Mouse (Mus musculus): ENCODE measurements around the gene Ssr3. TPM values are rescaled to one million over a fixed set of nuclear protein-coding genes. Genes with fewer than 3 reads are reported as not detected.

Gene Ssr3
- polyA plus RNA-seq (2015; fragmentation: Nextera tagmentation; extraction: Ambion mirVana) = 193 and 207 TPM in 2 replicates

DNA sequence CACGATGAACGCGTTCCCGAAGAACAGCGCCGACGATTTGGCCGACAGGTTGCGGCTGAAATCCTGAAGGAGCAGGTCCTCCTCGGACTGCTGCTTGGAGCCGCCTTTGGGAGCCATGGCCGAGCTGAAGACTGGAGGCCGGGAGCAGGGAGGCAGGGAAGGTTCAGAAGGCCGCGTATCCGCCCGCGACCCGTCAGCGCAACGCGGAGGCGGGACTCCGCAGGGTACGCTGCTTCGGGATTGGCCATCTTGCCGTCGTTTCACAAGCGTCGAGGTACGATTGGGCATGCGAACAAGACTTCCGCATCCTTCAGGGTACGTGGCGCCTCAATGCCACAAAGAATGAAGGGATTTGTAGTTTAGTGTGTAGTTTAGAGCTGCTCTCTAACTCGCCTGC, at the start of gene Ssr3:
Gene Ssr3 (minus strand): TSS at position 203 of the 397 bp plus-strand sequence.
- Histone ChIP-seq H3K9ac (peak within 1 kb of the TSS; percentile 80), H3K4me1 (replicated peaks) (peaks cover 12% of the 10 kb centered on the region), H3K9me3 (replicated peaks) (no peaks in the 10 kb centered on the region), H3K27me3 (no peaks in the 10 kb centered on the region), H3K27ac (peak within 1 kb of the TSS; percentile 88), H3K4me3 (peak within 1 kb of the TSS; percentile 76), H3K36me3 (peaks cover 21% of the 10 kb centered on the region), H3K4me2 (peak within 1 kb of the TSS; percentile 73)
- peak; percentile 100 for ATAC-seq (replicated peaks; ENCODE audit: insufficient number of reproducible peaks, insufficient read depth, low FRiP score, low read depth)
- under 1% methylated on average over 36 of the region's 36 CpGs for WGBS

GRCm38 (mm10) chr3:65441586-65442111, 49.2 kb upstream of the Ssr3 start:
- H3K27ac ChIP-seq = peak overlapping the region; percentile 58
- WGBS = 55% methylated on average over 8 of the region's 8 CpGs
- peaks cover 11% of the 10 kb centered on the region for H3K4me1 ChIP-seq (replicated peaks)
- 0 out of 2 replicates have a peak overlapping the region, but pooled peaks have one; percentile 25 for H3K9ac ChIP-seq
- peak overlapping the region; percentile 36; the same call in 1 of the 2 replicates for H3K4me2 ChIP-seq
- no peaks in the 10 kb centered on the region for H3K9me3 ChIP-seq (replicated peaks)
- no peaks in the 10 kb centered on the region for H3K36me3 ChIP-seq
- no peak overlapping the region for H3K4me3 ChIP-seq
- no peaks in the 10 kb centered on the region for H3K27me3 ChIP-seq
- no peak for ATAC-seq (replicated peaks; ENCODE audit: insufficient number of reproducible peaks, insufficient read depth, low FRiP score, low read depth)

DNA sequence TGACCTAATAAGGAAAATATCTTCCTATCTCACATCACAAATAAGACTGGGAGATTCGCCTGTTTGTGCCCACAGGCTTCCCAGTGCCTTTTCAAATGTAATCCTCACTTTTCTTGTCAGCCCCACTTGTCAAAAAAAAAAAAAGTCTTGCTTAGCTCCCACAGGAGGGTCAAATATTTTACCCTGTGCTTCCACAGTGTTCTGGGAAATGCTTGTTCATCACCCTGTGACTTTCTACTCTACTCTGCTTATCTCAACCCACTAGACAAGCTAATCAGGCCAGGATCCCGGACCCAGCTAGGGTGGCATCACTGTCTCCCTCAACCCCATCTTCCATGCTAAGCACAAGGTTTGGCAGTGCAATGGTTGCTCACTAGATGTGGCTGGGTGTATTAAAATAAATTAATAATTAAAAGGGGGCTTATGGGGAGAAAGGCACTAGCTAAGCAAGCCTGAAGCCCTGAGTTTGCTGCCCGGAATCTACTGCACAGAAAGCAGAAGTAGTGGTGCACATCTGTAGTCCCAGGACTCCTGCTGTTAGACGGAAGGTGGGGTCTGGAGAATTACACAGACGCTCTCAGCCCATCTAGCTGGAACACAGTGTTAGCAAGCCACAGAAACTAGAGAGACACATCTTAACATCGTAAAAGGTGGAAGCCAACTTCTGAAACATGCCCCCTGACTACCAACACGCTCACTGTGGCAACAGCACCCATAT, 46.2 kb upstream of the Ssr3 start:
- peaks cover 15% of the 10 kb centered on the region for H3K4me1 ChIP-seq (replicated peaks)
- no peak overlapping the region for H3K9ac ChIP-seq
- WGBS = 57% methylated on average over 7 of the region's 7 CpGs
- no peaks in the 10 kb centered on the region for H3K27me3 ChIP-seq
- no peaks in the 10 kb centered on the region for H3K9me3 ChIP-seq (replicated peaks)
- H3K27ac ChIP-seq = no peak overlapping the region
- no peak overlapping the region for H3K4me2 ChIP-seq
- H3K4me3 ChIP-seq = no peak overlapping the region
- H3K36me3 ChIP-seq = no peaks in the 10 kb centered on the region
- ATAC-seq (replicated peaks; ENCODE audit: insufficient number of reproducible peaks, insufficient read depth, low FRiP score, low read depth) = no peak

- Histone ChIP-seq H3K4me1 (replicated peaks) (0 out of 2 replicates have a peak, but pooled peaks cover 4% of the 10 kb centered on the region), H3K36me3 (no peaks in the 10 kb centered on the region), H3K9me3 (replicated peaks) (no peaks in the 10 kb centered on the region), H3K27me3 (no peaks in the 10 kb centered on the region), H3K4me3 (no peak overlapping the region), H3K4me2 (no peak overlapping the region), H3K27ac (peak overlapping the region; percentile 57), H3K9ac (no peak overlapping the region)
- 0 out of 2 replicates have a peak, but pooled peaks have one; percentile 39 for ATAC-seq (replicated peaks; ENCODE audit: insufficient number of reproducible peaks, insufficient read depth, low FRiP score, low read depth)
- 16% methylated on average over 2 of the region's 2 CpGs for WGBS
Observed at GRCm38 (mm10) chr3:65435812-65436211, 43.4 kb upstream of the Ssr3 start.

DNA sequence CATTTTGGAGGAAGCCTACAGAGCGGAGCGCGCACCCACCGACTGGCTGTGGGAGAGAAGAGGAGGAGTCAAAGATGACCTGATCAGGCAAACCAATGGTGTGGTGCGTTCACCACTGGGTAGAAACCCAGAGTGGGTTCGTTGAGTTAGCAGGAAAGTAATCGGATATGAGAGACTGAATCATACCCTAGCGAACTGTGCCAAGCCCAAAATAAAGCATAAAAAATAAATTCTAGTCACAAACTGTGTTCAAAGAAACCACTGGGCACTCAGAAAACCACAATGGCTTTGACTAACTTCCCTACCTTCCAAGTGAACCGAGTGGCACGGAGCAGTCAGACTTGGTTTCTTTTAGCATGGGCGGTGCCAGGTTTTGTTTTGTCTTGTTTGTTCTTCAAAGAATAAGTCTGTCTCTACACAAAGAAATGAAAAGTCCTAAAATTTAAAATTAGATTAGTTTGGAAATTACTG, 42.7 kb upstream of the Ssr3 start:
- Histone ChIP-seq H3K4me2 (no peak overlapping the region), H3K27me3 (no peaks in the 10 kb centered on the region), H3K36me3 (no peaks in the 10 kb centered on the region), H3K9me3 (replicated peaks) (no peaks in the 10 kb centered on the region), H3K4me1 (replicated peaks) (0 out of 2 replicates have a peak, but pooled peaks cover 4% of the 10 kb centered on the region), H3K27ac (peak overlapping the region; percentile 57; the same call in 1 of the 2 replicates), H3K9ac (no peak overlapping the region), H3K4me3 (no peak overlapping the region)
- ATAC-seq (replicated peaks; ENCODE audit: insufficient number of reproducible peaks, insufficient read depth, low FRiP score, low read depth) = no peak
- 87% methylated on average over 11 of the region's 11 CpGs for WGBS

DNA sequence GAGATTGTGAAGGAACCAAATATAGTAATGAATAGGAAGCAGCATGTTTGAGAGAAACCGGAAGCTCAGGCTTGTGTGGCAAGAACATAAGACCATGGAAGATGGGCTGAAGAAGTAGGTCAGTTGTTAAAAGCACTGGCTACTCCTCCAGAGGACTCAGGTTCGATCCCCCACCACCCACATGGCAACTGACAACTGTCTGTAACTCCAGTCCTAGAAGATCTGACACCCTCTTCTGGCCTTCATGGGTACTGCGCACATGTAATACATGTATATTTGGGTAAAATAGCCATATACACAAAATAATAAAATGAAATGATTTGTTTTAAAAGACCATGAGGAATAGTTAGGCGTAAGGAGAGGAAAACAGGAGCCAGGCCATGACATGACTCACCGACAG, 39.8 kb upstream of the Ssr3 start:
- no peak for ATAC-seq (replicated peaks; ENCODE audit: insufficient number of reproducible peaks, insufficient read depth, low FRiP score, low read depth)
- Histone ChIP-seq H3K27me3 (no peaks in the 10 kb centered on the region), H3K9me3 (replicated peaks) (no peaks in the 10 kb centered on the region), H3K9ac (no peak overlapping the region), H3K4me3 (no peak overlapping the region), H3K4me1 (replicated peaks) (0 out of 2 replicates have a peak, but pooled peaks cover 4% of the 10 kb centered on the region), H3K36me3 (no peaks in the 10 kb centered on the region), H3K27ac (no peak overlapping the region), H3K4me2 (no peak overlapping the region)
- WGBS = 85% methylated on average over 5 of the region's 5 CpGs

DNA sequence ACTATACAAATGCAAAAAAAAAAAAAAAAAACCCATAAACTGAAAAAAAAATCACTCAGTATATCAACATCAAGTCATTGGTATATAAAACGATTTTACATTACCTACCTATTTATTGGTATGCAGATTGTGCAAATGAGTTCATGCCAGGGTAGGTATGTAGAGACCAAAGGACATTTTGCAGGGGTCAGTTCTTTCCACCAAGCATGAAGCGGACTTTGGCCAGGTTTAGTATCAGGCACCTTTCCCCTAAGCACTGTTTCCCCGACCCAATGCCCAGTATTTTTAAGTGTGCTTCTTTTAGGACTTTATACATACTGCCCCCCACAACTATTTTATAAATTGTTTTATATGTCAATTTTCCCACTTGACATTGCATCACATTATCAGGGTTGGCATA, 27.3 kb upstream of the Ssr3 start:
- no peaks in the 10 kb centered on the region for H3K27me3 ChIP-seq
- 79% methylated on average over 3 of the region's 3 CpGs for WGBS
- no peak for ATAC-seq (replicated peaks; ENCODE audit: insufficient number of reproducible peaks, insufficient read depth, low FRiP score, low read depth)

DNA sequence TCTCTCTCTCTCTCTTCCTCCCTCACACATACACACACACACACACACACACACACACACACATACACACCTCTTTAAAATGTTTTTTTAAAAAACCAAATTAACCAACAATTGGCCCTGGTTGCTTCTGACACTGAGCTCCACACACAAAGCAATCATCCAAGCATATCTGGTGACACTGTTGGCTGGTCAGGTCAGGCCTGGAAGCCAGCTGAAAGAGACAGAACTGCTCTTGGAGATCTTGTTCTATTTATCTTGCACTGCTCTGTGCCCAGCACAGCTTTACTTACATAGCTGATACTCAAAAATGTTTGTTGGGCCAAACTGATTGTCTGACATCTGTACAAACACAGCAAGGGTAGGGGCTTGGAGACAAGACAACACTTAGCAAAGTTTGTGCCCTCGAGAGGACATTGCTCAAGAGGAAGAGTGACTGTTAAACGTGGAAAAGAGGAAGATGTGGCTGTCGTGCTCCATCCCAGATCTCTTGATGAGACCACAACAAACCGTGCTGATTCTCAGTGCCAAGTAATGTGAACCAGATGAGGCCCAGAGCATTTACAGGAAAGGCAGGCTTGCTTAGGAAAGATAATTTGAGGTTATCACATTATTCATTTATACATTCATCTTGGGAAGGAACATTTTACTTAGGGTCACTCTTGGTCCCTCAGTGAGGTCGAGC, 25.6 kb upstream of the Ssr3 start:
- Histone ChIP-seq H3K36me3 (no peaks in the 10 kb centered on the region), H3K4me3 (no peak overlapping the region), H3K9ac (no peak overlapping the region), H3K4me2 (no peak overlapping the region), H3K27ac (no peak overlapping the region), H3K4me1 (replicated peaks) (no peaks in the 10 kb centered on the region), H3K27me3 (no peaks in the 10 kb centered on the region), H3K9me3 (replicated peaks) (no peaks in the 10 kb centered on the region)
- 48% methylated on average over 5 of the region's 5 CpGs for whole genome bisulfite sequencing
- ATAC-seq (replicated peaks; ENCODE audit: insufficient number of reproducible peaks, insufficient read depth, low FRiP score, low read depth) = no peak

More for the DNA sequence above, 27.3 kb upstream of the Ssr3 start:
- Histone ChIP-seq H3K4me2 (no peak overlapping the region), H3K4me3 (no peak overlapping the region), H3K27ac (no peak overlapping the region), H3K4me1 (replicated peaks) (no peaks in the 10 kb centered on the region), H3K9me3 (replicated peaks) (no peaks in the 10 kb centered on the region), H3K9ac (no peak overlapping the region), H3K36me3 (no peaks in the 10 kb centered on the region)

DNA sequence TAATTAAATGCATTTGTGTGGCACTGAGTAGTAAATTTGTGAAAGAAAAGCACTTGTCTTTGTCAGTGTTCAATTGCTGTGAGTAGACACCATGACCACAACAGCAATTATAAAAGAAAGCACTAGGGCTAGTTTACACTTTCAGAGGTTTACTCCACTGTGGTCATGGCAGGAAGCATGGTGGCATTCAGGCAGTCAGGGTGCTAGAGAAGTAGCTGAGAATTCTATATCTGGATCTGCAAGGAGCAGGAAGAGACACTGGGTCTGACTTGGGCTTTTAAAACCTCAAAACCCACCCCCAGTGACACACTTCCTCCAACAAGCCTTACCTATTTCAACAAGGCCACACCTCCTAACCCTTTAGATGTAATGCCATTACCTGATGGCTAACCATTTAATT, 24.1 kb upstream of the Ssr3 start:
- H3K9me3 ChIP-seq (replicated peaks) = no peaks in the 10 kb centered on the region
- H3K27ac ChIP-seq = no peak overlapping the region
- no peak for ATAC-seq (replicated peaks; ENCODE audit: insufficient number of reproducible peaks, insufficient read depth, low FRiP score, low read depth)
- H3K36me3 ChIP-seq = no peaks in the 10 kb centered on the region
- H3K4me1 ChIP-seq (replicated peaks) = no peaks in the 10 kb centered on the region
- no peak overlapping the region for H3K4me2 ChIP-seq
- no peak overlapping the region for H3K9ac ChIP-seq
- no peak overlapping the region for H3K4me3 ChIP-seq
- H3K27me3 ChIP-seq = no peaks in the 10 kb centered on the region

DNA sequence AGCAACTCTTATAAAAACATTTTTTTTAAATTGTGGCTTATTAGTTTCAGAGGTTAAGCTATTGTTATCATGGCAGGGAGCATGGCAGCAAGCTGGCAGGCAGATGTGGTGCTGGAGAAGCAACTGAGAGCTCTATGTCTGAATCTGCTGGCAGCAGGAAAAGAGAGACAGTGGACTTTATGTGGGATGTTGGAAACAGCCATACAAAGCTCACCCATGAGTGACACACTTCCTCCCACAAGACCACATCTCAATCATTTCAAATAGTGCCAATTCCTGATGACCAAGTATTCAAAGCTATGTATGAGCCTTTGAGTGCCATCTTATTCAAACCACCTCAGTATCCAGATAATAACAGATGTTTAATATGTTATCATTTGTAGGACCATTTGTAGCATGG, 15.5 kb upstream of the Ssr3 start:
- Histone ChIP-seq H3K27me3 (no peaks in the 10 kb centered on the region), H3K4me2 (no peak overlapping the region), H3K27ac (no peak overlapping the region), H3K4me1 (replicated peaks) (0 out of 2 replicates have a peak, but pooled peaks cover 3% of the 10 kb centered on the region), H3K4me3 (no peak overlapping the region), H3K9me3 (replicated peaks) (no peaks in the 10 kb centered on the region), H3K36me3 (no peaks in the 10 kb centered on the region), H3K9ac (no peak overlapping the region)
- no peak for ATAC-seq (replicated peaks; ENCODE audit: insufficient number of reproducible peaks, insufficient read depth, low FRiP score, low read depth)

DNA sequence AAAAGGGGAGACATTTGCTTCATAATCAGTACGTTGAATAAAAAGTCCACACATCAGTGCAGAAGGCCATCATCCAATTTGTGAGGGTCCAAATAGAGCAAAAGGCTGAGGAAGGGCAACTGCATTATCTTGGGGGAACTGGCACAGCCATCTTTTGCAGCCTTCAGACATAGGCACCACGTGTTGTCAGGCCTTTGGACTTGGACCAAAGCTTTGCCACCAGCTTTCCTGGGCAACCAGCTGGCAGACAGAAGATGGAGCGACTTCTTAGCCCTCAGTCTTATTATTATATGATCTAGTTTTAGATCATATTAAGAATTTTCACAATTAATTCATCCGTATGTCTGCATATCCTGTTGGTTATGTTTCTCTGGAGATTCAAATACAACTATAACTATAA, 13.4 kb upstream of the Ssr3 start:
- 76% methylated on average over 4 of the region's 4 CpGs for WGBS
- H3K36me3 ChIP-seq = no peaks in the 10 kb centered on the region
- no peaks in the 10 kb centered on the region for H3K27me3 ChIP-seq
- H3K9ac ChIP-seq = no peak overlapping the region
- no peak for ATAC-seq (replicated peaks; ENCODE audit: insufficient number of reproducible peaks, insufficient read depth, low FRiP score, low read depth)
- no peak overlapping the region for H3K27ac ChIP-seq
- no peaks in the 10 kb centered on the region for H3K9me3 ChIP-seq (replicated peaks)
- H3K4me1 ChIP-seq (replicated peaks) = 0 out of 2 replicates have a peak, but pooled peaks cover 3% of the 10 kb centered on the region
- no peak overlapping the region for H3K4me3 ChIP-seq
- H3K4me2 ChIP-seq = no peak overlapping the region
